ENCODE assay signal across 15 mouse cellular contexts in the genomic region with DNA sequence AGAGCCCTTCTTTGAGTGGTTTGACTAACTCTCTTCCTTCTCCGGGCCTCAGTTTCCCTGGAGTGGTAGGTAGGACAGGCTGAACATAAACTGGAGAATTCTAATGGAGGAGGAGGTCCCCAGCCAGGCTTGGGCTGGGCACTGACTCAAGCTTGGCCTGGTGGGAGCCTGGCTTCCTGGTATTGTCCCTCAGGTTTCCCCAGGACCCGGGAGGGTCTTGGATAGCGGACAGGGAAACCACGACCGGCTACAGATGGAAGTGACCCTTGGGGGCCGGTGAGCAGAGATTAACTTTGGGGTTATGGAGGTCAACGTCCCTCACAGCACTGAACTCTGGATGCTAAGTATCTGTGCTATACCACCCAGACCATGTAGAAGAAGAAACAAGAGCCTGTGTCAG. TPM values are rescaled to one million over a fixed set of nuclear protein-coding genes. Genes with fewer than 3 reads are reported as not detected.
DNase-seq lines count a peak whose midpoint lies in the region; ATAC-seq and TF ChIP-seq lines count a peak whose summit lies in the region.
"Had no signal": no experiment of that assay in that cellular context is flagged by ENCODE, and none has a peak within 500 bp of the region (broad histone marks: within the 10 kb centered on the region; RNA-seq: fewer than 3 reads in every experiment).

No protein-coding gene starts in this region.

- 63% methylated on average over 7 of the region's 7 CpGs for WGBS in liver, adult 2 months
- WGBS in heart, adult 2 months: 40% methylated on average over 7 of the region's 7 CpGs
- WGBS in heart, embryonic 15.5 days: 62% methylated on average over 7 of the region's 7 CpGs
- 72% methylated on average over 7 of the region's 7 CpGs for WGBS in lung, postnatal 0 days

- intact Hi-C loops in heart, adult 2 months (cut with DNase I): loop anchor here (1.0 kb wide), 1 partner anchor 19 kb away; no protein-coding TSS in a partner anchor

- TF ChIP-seq POLR2A in liver, adult 2 months (IDR thresholded peaks at IDR 0.05; ENCODE audit: extremely low read depth, insufficient read depth, low read length): no peak
- TF ChIP-seq POLR2A in heart, adult 2 months (IDR thresholded peaks at IDR 0.05; ENCODE audit: insufficient read depth, low read depth, low read length): 0 out of 2 replicates have a peak, but pooled peaks have one; percentile 20

- H3K27ac ChIP-seq in liver, adult 2 months (replicated peaks; ENCODE audit: insufficient read depth, low read depth, low read length): peak overlapping the region; percentile 8; the same call in 1 of the 2 replicates
- H3K27ac ChIP-seq in heart, adult 2 months: peak overlapping the region; percentile 90
- H3K27ac ChIP-seq in heart, embryonic 15.5 days: peak overlapping the region; percentile 98
- H3K27ac ChIP-seq in lung, postnatal 0 days (ENCODE audit: low read length): peak overlapping the region; percentile 72
- H3K27ac ChIP-seq: hindbrain, embryonic 12.5 days; kidney, postnatal 0 days; macrophage had no signal

- TF ChIP-seq EP300 in heart, adult 2 months (IDR thresholded peaks at IDR 0.05; ENCODE audit: insufficient read depth, low read depth, low read length): 0 out of 2 replicates have a peak, but pooled peaks have one; percentile 45
- TF ChIP-seq EP300 in lung, postnatal 0 days (IDR thresholded peaks at IDR 0.05): no peak; the same call in 1 of the 2 replicates

- DNase-seq in liver, adult 2 months (ENCODE audit: extremely low read depth, low read depth, low spot score): no peak
- no peak for DNase-seq in liver
- peak; percentile 59 to 62 for DNase-seq in heart, adult 2 months
- no peak for DNase-seq in lung, postnatal 0 days (ENCODE audit: low spot score)
- no peak for DNase-seq in cerebellum, adult 9-10 months
- DNase-seq in frontal cortex, postnatal 10 days (ENCODE audit: low spot score in 2 of 2): no peak
- no peak for DNase-seq in spleen, postnatal 10 days (ENCODE audit: low spot score in 2 of 2)
- DNase-seq: adrenal gland, adult 8-10 months; embryo, embryonic 11 days; gastrocnemius, postnatal 14 days; thymus, adult 2 months had no signal

- no peaks in the 10 kb centered on the region for H3K9me3 ChIP-seq in heart, embryonic 15.5 days (replicated peaks)
- H3K9me3 ChIP-seq in lung, postnatal 0 days (ENCODE audit: low read length): no peaks in the 10 kb centered on the region
- H3K9me3 ChIP-seq: hindbrain, embryonic 12.5 days had no signal

- no peak overlapping the region for H3K4me3 ChIP-seq in liver, adult 2 months (ENCODE audit: insufficient read depth, low read depth, low read length)
- peak overlapping the region; percentile 9; the same call in 1 of the 2 replicates for H3K4me3 ChIP-seq in heart, adult 2 months
- 0 out of 2 replicates have a peak overlapping the region, but pooled peaks have one; percentile 8 for H3K4me3 ChIP-seq in heart, embryonic 15.5 days
- no peak overlapping the region for H3K4me3 ChIP-seq in lung, postnatal 0 days (ENCODE audit: low read depth, low read length)
- H3K4me3 ChIP-seq: hindbrain, embryonic 12.5 days had no signal

- no peak for TF ChIP-seq CTCF in liver, adult 2 months (IDR thresholded peaks at IDR 0.05; ENCODE audit: low read depth, low read length)
- no peak for TF ChIP-seq CTCF in heart, adult 2 months (IDR thresholded peaks at IDR 0.05)
- TF ChIP-seq CTCF in lung, postnatal 0 days (IDR thresholded peaks at IDR 0.05): no peak

- H3K9ac ChIP-seq in liver, adult 2 months (ENCODE audit: low read depth, low read length): no peak overlapping the region
- peak overlapping the region; percentile 28 for H3K9ac ChIP-seq in heart, adult 2 months (ENCODE audit: low read depth, low read length)
- peak overlapping the region; percentile 39; the same call in 1 of the 2 replicates for H3K9ac ChIP-seq in heart, embryonic 15.5 days
- no peak overlapping the region for H3K9ac ChIP-seq in lung, postnatal 0 days (replicated peaks; ENCODE audit: low read depth)
- H3K9ac ChIP-seq: hindbrain, embryonic 12.5 days had no signal

- peaks cover 39% of the 10 kb centered on the region for H3K4me1 ChIP-seq in liver, adult 2 months (ENCODE audit: control insufficient read depth, insufficient read depth, low read length)
- H3K4me1 ChIP-seq in heart, adult 2 months (ENCODE audit: control insufficient read depth, insufficient read depth, low read length): peaks cover 45% of the 10 kb centered on the region
- H3K4me1 ChIP-seq in heart, embryonic 15.5 days (replicated peaks): peaks cover 84% of the 10 kb centered on the region
- peaks cover 50% of the 10 kb centered on the region for H3K4me1 ChIP-seq in lung, postnatal 0 days (ENCODE audit: insufficient read depth, low read depth, low read length)

- H3K4me2 ChIP-seq in heart, embryonic 15.5 days: peak overlapping the region; percentile 84
- H3K4me2 ChIP-seq in lung, postnatal 0 days (replicated peaks; ENCODE audit: low read depth, low read length): no peak overlapping the region
- H3K4me2 ChIP-seq: hindbrain, embryonic 12.5 days had no signal

- peaks cover 12% of the 10 kb centered on the region; the same call in 1 of the 2 replicates for H3K79me2 ChIP-seq in liver, adult 2 months (ENCODE audit: control insufficient read depth, insufficient read depth, low read length)
- no peaks in the 10 kb centered on the region for H3K79me2 ChIP-seq in heart, adult 2 months (replicated peaks; ENCODE audit: control insufficient read depth, insufficient read depth, low read length)

- H3K27me3 ChIP-seq in liver, adult 2 months (ENCODE audit: control insufficient read depth, insufficient read depth, low read length): no peaks in the 10 kb centered on the region
- H3K27me3 ChIP-seq in heart, adult 2 months (ENCODE audit: control insufficient read depth, insufficient read depth, low read length): no peaks in the 10 kb centered on the region
- H3K27me3 ChIP-seq in heart, embryonic 15.5 days: no peaks in the 10 kb centered on the region
- H3K27me3 ChIP-seq in lung, postnatal 0 days (replicated peaks; ENCODE audit: insufficient read depth, low read length): no peaks in the 10 kb centered on the region

- ATAC-seq in heart, embryonic 15.5 days (replicated peaks; ENCODE audit: insufficient number of reproducible peaks, insufficient read depth, low FRiP score, low read depth): no peak
- ATAC-seq in lung, postnatal 0 days: no peak

- H3K36me3 ChIP-seq in liver, adult 2 months (ENCODE audit: control insufficient read depth, insufficient read depth, low read length): peaks cover 7% of the 10 kb centered on the region; the same call in 1 of the 2 replicates
- peaks cover 36% of the 10 kb centered on the region for H3K36me3 ChIP-seq in heart, adult 2 months (ENCODE audit: control insufficient read depth, insufficient read depth, low read length)
- peaks cover 19% of the 10 kb centered on the region for H3K36me3 ChIP-seq in heart, embryonic 15.5 days
- no peaks in the 10 kb centered on the region for H3K36me3 ChIP-seq in lung, postnatal 0 days (ENCODE audit: insufficient read depth, low read length)
- H3K36me3 ChIP-seq: hindbrain, embryonic 12.5 days had no signal

RNA-seq across cellular contexts. Expression of gene Tgm2, which starts 5.0 kb away (rescaled TPM):
- total RNA-seq in liver, adult 2 months (2014; rRNA removed): 68.3 and 101 TPM in 2 replicates
- polyA plus RNA-seq in liver, adult 2 months (2012; rRNA removed): 91.7 and 93.5 TPM in 2 replicates
- 100 to 1,000 TPM; 270 to 286 TPM for total RNA-seq in heart, adult 2 months (2021)
- polyA plus RNA-seq in heart, adult 2 months (2012; rRNA removed): 155 and 205 TPM in 2 replicates
- polyA plus RNA-seq in heart, embryonic 15.5 days (2015; fragmentation: Nextera tagmentation; extraction: Ambion mirVana): 208 and 228 TPM in 2 replicates
- 97.0 TPM in 2 replicates for polyA plus RNA-seq in lung, postnatal 0 days (2015; fragmentation: Nextera tagmentation; extraction: Ambion mirVana)

Comparison
In these comparisons a context has a peak if more than half of its experiments do, and no peak if none do; other contexts are left out.
1. DNase-seq: peak in heart, adult 2 months (2 of 2); none in liver, adult 2 months (single experiment), liver (single experiment), lung, postnatal 0 days (single experiment), cerebellum, adult 9-10 months (single experiment), frontal cortex, postnatal 10 days (0 of 2) and spleen, postnatal 10 days (0 of 2).
2. H3K27ac ChIP-seq: peak in every context shown above with its lines; median percentile 98 in heart, embryonic 15.5 days; 90 in heart, adult 2 months; 72 in lung, postnatal 0 days; 8 in liver, adult 2 months.
3. H3K4me3 ChIP-seq: peak in heart, adult 2 months (single experiment) and heart, embryonic 15.5 days (single experiment); none in liver, adult 2 months (single experiment) and lung, postnatal 0 days (single experiment).
4. H3K9ac ChIP-seq: peak in heart, adult 2 months (single experiment) and heart, embryonic 15.5 days (single experiment); none in liver, adult 2 months (single experiment) and lung, postnatal 0 days (single experiment).